Mouse (Mus musculus) hindbrain, embryonic 16.5 days (tissue): ENCODE results near the gene Nek2. TPM values are rescaled to one million over a fixed set of nuclear protein-coding genes. Genes with fewer than 3 reads are reported as not detected.

Experiments used
- ATAC-seq: fragments of 200-750 bp; cut with Nextera tagmentation; 2 replicates; pipeline ENCODE4 v1.8.0; 2017; ENCODE audit warnings: moderate TSS enrichment, moderate library complexity
- H3K27ac ChIP-seq: fragments of 300-500 bp; sonication (generic); 2 replicates; pipeline ENCODE4 v1.5.1; 2014; ENCODE audit warnings: low read depth, mild to moderate bottlenecking, control low read depth, low read length, moderate library complexity
- H3K27me3 ChIP-seq: fragments of 300-500 bp; sonication (generic); replicated peaks from 2 replicates; pipeline ENCODE4 v1.6.1; 2014; ENCODE audit warnings: low read length; ENCODE audit not compliant: control insufficient read depth, insufficient read depth
- H3K36me3 ChIP-seq: fragments of 300-500 bp; sonication (generic); 2 replicates; pipeline ENCODE4 v1.6.1; 2014; ENCODE audit warnings: mild to moderate bottlenecking, low read length, moderate library complexity, mixed read lengths; ENCODE audit not compliant: control insufficient read depth, insufficient read depth
- H3K4me1 ChIP-seq: fragments of 300-500 bp; sonication (generic); 2 replicates; pipeline ENCODE4 v1.6.1; 2014; ENCODE audit warnings: low read depth, low read length; ENCODE audit not compliant: control insufficient read depth, insufficient read depth
- H3K4me2 ChIP-seq: fragments of 300-500 bp; sonication (generic); 2 replicates; pipeline ENCODE4 v1.6.1; 2014; ENCODE audit warnings: mild to moderate bottlenecking, low read length, control low read depth, moderate library complexity
- H3K4me3 ChIP-seq: fragments of 300-500 bp; sonication (generic); 2 replicates; pipeline ENCODE4 v1.5.1; 2014; ENCODE audit warnings: mild to moderate bottlenecking, low read length, control low read depth, moderate library complexity
- H3K9ac ChIP-seq: fragments of 300-500 bp; sonication (generic); 2 replicates; pipeline ENCODE4 v1.6.1; 2014; ENCODE audit warnings: low read depth, mild to moderate bottlenecking, control low read depth, low read length, moderate library complexity
- H3K9me3 ChIP-seq: fragments of 300-500 bp; sonication (generic); 2 replicates; pipeline ENCODE4 v1.6.1; 2014; ENCODE audit warnings: mild to moderate bottlenecking, low read length, moderate library complexity; ENCODE audit not compliant: control insufficient read depth
- WGBS: fragments of 180-500 bp; shearing (Covaris S2); extraction: QIAGEN DNeasy Blood & Tissue Kit; methylation state at CpG from one replicate; pipeline ENCODE4 v1.1.7; 2014; 5-methylcytosine and 5-hydroxymethylcytosine counted together
- polyA plus RNA-seq: library from polyadenylated mRNA; unstranded; fragments of >200 nt; fragmentation: Nextera tagmentation; extraction: Ambion mirVana; gene quantifications from 2 replicates; pipeline ENCODE4 v1.2.1, GENCODE M21; 2015

Nek2 gene
- polyA plus RNA-seq, 1 experiment from 2014 or later: 7.5 TPM

- no peaks in the 10 kb centered on the region for H3K4me1 ChIP-seq
- H3K4me2 ChIP-seq: no peak overlapping the region
- ATAC-seq: no peak
- no peak overlapping the region for H3K27ac ChIP-seq
- WGBS: 70% methylated on average over 2 of the region's 2 CpGs
- H3K9me3 ChIP-seq: no peaks in the 10 kb centered on the region
- no peaks in the 10 kb centered on the region for H3K36me3 ChIP-seq
- no peak overlapping the region for H3K4me3 ChIP-seq
- H3K9ac ChIP-seq: no peak overlapping the region
- H3K27me3 ChIP-seq: no peaks in the 10 kb centered on the region
Measured at GRCm38 (mm10) chr1:191881663-191882062, 60.4 kb downstream of the Nek2 start.

Other genes with a start within 250 kb of the Nek2 start
- gene Dtl, start 245.9 kb upstream of the Nek2 start, polyA plus RNA-seq: 7.1 and 10.0 TPM in 2 replicates
- gene Ints7, start 245.8 kb upstream of the Nek2 start, polyA plus RNA-seq: 26.7 and 35.7 TPM in 2 replicates
- gene Lpgat1, start 103.6 kb upstream of the Nek2 start, polyA plus RNA-seq: 26.3 and 28.8 TPM in 2 replicates
- 2.0 and 2.2 TPM in 2 replicates for gene Slc30a1, start 85.3 kb downstream of the Nek2 start, polyA plus RNA-seq
- gene Rd3, start 155.9 kb downstream of the Nek2 start, polyA plus RNA-seq: 3.7 and 4.1 TPM in 2 replicates